Mouse (Mus musculus) heart, postnatal 14 days (tissue): ENCODE data around the gene Creg1. TPM values are rescaled to one million over a fixed set of nuclear protein-coding genes. Genes with fewer than 3 reads are reported as not detected.

Source experiments
- DNase-seq, 2 experiments: peaks; one replicate each; pipeline ENCODE4 v3.0.0; 2021 to 2022
- intact Hi-C: fragments of 180-260 bp; cut with DNase I; formaldehyde crosslinking; loops from one replicate; pipeline ENCODE4 v1.15.1; 2025
- total RNA-seq, 2 experiments: library from RNA; stranded (reverse); gene quantifications; 2 replicates each; pipeline ENCODE4 v1.2.3; 2021

Creg1 gene
- total RNA-seq, 2 experiments from 2014 or later = 43.5 to 52.3 TPM

GRCm38 (mm10) chr1:165779954-165780585 lies 16.5 kb downstream of the Creg1 start:
- DNase-seq = no peak
- intact Hi-C loops = loop anchor here (2.0 to 10.0 kb wide), 6 partner anchors 75 to 585 kb away; no protein-coding TSS in a partner anchor

- peak; percentile 38 to 53 for DNase-seq
- intact Hi-C loops = loop anchor here (2.0 kb wide), 3 partner anchors 74 to 374 kb away; no protein-coding TSS in a partner anchor
These were observed 17.1 kb downstream of the Creg1 start for GRCm38 (mm10) chr1:165780586-165781111.

GRCm38 (mm10) chr1:165781426-165781825 lies 17.9 kb downstream of the Creg1 start:
- intact Hi-C loops = loop anchor here (2.0 kb wide), 3 partner anchors 73 to 373 kb away; no protein-coding TSS in a partner anchor
- no peak for DNase-seq

GRCm38 (mm10) chr1:165781911-165782310 lies 18.4 kb downstream of the Creg1 start:
- intact Hi-C loops = loop anchor here (2.0 kb wide), 3 partner anchors 73 to 373 kb away; no protein-coding TSS in a partner anchor
- no peak for DNase-seq

- intact Hi-C loops = no loop called here
- DNase-seq = no peak
These were observed 22.8 kb downstream of the Creg1 start for GRCm38 (mm10) chr1:165786296-165786695.

GRCm38 (mm10) chr1:165788511-165788910 lies 25.0 kb downstream of the Creg1 start, which contains the start of gene Cd247:
TSS of gene Cd247 (plus strand) at chr1:165788681.
- DNase-seq = no peak
- intact Hi-C loops = no loop called here

GRCm38 (mm10) chr1:165789066-165789660 lies 25.6 kb downstream of the Creg1 start:
- intact Hi-C loops = no loop called here

GRCm38 (mm10) chr1:165789963-165790362 lies 26.4 kb downstream of the Creg1 start:
- intact Hi-C loops = no loop called here
- DNase-seq = no peak

More at GRCm38 (mm10) chr1:165789066-165789660, 25.6 kb downstream of the Creg1 start:
- no peak for DNase-seq

- DNase-seq = no peak
- intact Hi-C loops = no loop called here
These were observed 27.1 kb downstream of the Creg1 start for GRCm38 (mm10) chr1:165790461-165791210.

GRCm38 (mm10) chr1:165791411-165791810 lies 27.9 kb downstream of the Creg1 start:
- no peak for DNase-seq
- intact Hi-C loops = no loop called here

GRCm38 (mm10) chr1:165801709-165802310 lies 38.3 kb downstream of the Creg1 start:
- intact Hi-C loops = no loop called here
- DNase-seq = no peak

- no peak for DNase-seq
- intact Hi-C loops = no loop called here
These were observed 39.6 kb downstream of the Creg1 start for GRCm38 (mm10) chr1:165803107-165803506.

- DNase-seq = no peak
- intact Hi-C loops = no loop called here
These were observed 40.6 kb downstream of the Creg1 start for GRCm38 (mm10) chr1:165804133-165804532.

- DNase-seq = no peak
- intact Hi-C loops = no loop called here
These were observed 47.1 kb downstream of the Creg1 start for GRCm38 (mm10) chr1:165810633-165811032.

GRCm38 (mm10) chr1:165811170-165811569 lies 47.6 kb downstream of the Creg1 start:
- intact Hi-C loops = no loop called here
- DNase-seq = no peak

GRCm38 (mm10) chr1:165812775-165813174 lies 49.2 kb downstream of the Creg1 start:
- intact Hi-C loops = no loop called here
- DNase-seq = no peak

GRCm38 (mm10) chr1:165814116-165814515 lies 50.6 kb downstream of the Creg1 start:
- intact Hi-C loops = no loop called here
- DNase-seq = no peak

GRCm38 (mm10) chr1:165814521-165815278 lies 51.2 kb downstream of the Creg1 start:
- intact Hi-C loops = no loop called here
- DNase-seq = peak in 1 of 2 experiments; percentile 29

- intact Hi-C loops = no loop called here
- DNase-seq = no peak
These were observed 52.8 kb downstream of the Creg1 start for GRCm38 (mm10) chr1:165816391-165816790.

GRCm38 (mm10) chr1:165817264-165817663 lies 53.7 kb downstream of the Creg1 start:
- intact Hi-C loops = no loop called here
- DNase-seq = no peak
